8 mouse cellular contexts compared by ENCODE assay signal in genomic region chr17:66101380-66102330, GRCm38 (mm10). TPM values are rescaled to one million over a fixed set of nuclear protein-coding genes. Genes with fewer than 3 reads are reported as not detected.
DNase-seq lines count a peak whose midpoint lies in the region; ATAC-seq and TF ChIP-seq lines count a peak whose summit lies in the region.

Ndufv2 (minus strand) TSS chr17:66101559.

- H3K4me1 ChIP-seq in bone marrow, adult 2 months (ENCODE audit: control insufficient read depth, insufficient read depth, low read length) = peaks cover 1% of the 10 kb centered on the region; the same call in 1 of the 2 replicates
- peaks cover 13% of the 10 kb centered on the region for H3K4me1 ChIP-seq in embryonic facial prominence, embryonic 15.5 days
- H3K4me1 ChIP-seq in kidney, embryonic 14.5 days (ENCODE audit: control insufficient read depth, insufficient read depth, low read length) = peaks cover 11% of the 10 kb centered on the region
- peaks cover 15% of the 10 kb centered on the region for H3K4me1 ChIP-seq in limb, embryonic 15.5 days

- peak; percentile 99 for ATAC-seq in embryonic facial prominence, embryonic 15.5 days (ENCODE audit: insufficient number of reproducible peaks, low FRiP score, low TSS enrichment, low read depth)
- peak; percentile 100 for ATAC-seq in kidney, embryonic 14.5 days (ENCODE audit: low FRiP score, low TSS enrichment)
- peak; percentile 100 for ATAC-seq in limb, embryonic 15.5 days (ENCODE audit: insufficient number of reproducible peaks, low FRiP score, low TSS enrichment, low read depth)

- TF ChIP-seq POLR2A in bone marrow, adult 2 months (IDR thresholded peaks at IDR 0.05; ENCODE audit: borderline replicate concordance, control insufficient read depth, low read depth, low read length) = peak; percentile 79

- DNase-seq in A20 (ENCODE audit: low read depth, low spot score) = peak; percentile 98
- peak; percentile 92 to 93 for DNase-seq in heart, adult 9 months (ENCODE audit: low spot score in 2 of 2)
- DNase-seq in monocyte, adult 2 months (ENCODE audit: low read depth in 1 of 2, low spot score in 2 of 2) = peak; percentile 66 to 81
- DNase-seq in splenic B cell, adult 2 months (ENCODE audit: low read depth, low spot score) = peak; percentile 97

- H3K9ac ChIP-seq in embryonic facial prominence, embryonic 15.5 days = peak within 1 kb of the TSS; percentile 96
- H3K9ac ChIP-seq in kidney, embryonic 14.5 days (ENCODE audit: low read depth, low read length) = peak within 1 kb of the TSS; percentile 94
- peak within 1 kb of the TSS; percentile 95 for H3K9ac ChIP-seq in limb, embryonic 15.5 days

- under 1% methylated on average over 67 of the region's 67 CpGs for WGBS in bone marrow, adult 2 months
- under 1% methylated on average over 67 of the region's 67 CpGs for WGBS in embryonic facial prominence, embryonic 15.5 days
- 1% methylated on average over 67 of the region's 67 CpGs for WGBS in kidney, embryonic 14.5 days
- under 1% methylated on average over 62 of the region's 67 CpGs for WGBS in limb, embryonic 15.5 days

- no peaks in the 10 kb centered on the region for H3K27me3 ChIP-seq in embryonic facial prominence, embryonic 15.5 days
- no peaks in the 10 kb centered on the region for H3K27me3 ChIP-seq in kidney, embryonic 14.5 days (ENCODE audit: control insufficient read depth, insufficient read depth, low read length)
- no peaks in the 10 kb centered on the region for H3K27me3 ChIP-seq in limb, embryonic 15.5 days
- no peaks in the 10 kb centered on the region for H3K27me3 ChIP-seq in splenic B cell, adult 2 months (ENCODE audit: control insufficient read depth, insufficient read depth, low read length, poor library complexity, severe bottlenecking)

- peak within 1 kb of the TSS; percentile 96 for H3K27ac ChIP-seq in bone marrow, adult 2 months (ENCODE audit: control insufficient read depth, insufficient read depth, low read depth, low read length, poor library complexity)
- peak within 1 kb of the TSS; percentile 93 for H3K27ac ChIP-seq in embryonic facial prominence, embryonic 15.5 days (replicated peaks)
- peak within 1 kb of the TSS; percentile 91 for H3K27ac ChIP-seq in kidney, embryonic 14.5 days (ENCODE audit: low read depth, low read length)
- H3K27ac ChIP-seq in limb, embryonic 15.5 days = peak within 1 kb of the TSS; percentile 95

- H3K4me3 ChIP-seq in bone marrow, adult 2 months (replicated peaks; ENCODE audit: control insufficient read depth, low read depth, low read length) = peak within 1 kb of the TSS; percentile 94
- H3K4me3 ChIP-seq in embryonic facial prominence, embryonic 15.5 days (replicated peaks) = peak within 1 kb of the TSS; percentile 94
- H3K4me3 ChIP-seq in kidney, embryonic 14.5 days (ENCODE audit: low read length) = peak within 1 kb of the TSS; percentile 95
- H3K4me3 ChIP-seq in limb, embryonic 15.5 days = peak within 1 kb of the TSS; percentile 97

- 0 out of 2 replicates have a peak, but pooled peaks cover 5% of the 10 kb centered on the region for H3K36me3 ChIP-seq in embryonic facial prominence, embryonic 15.5 days
- no peaks in the 10 kb centered on the region for H3K36me3 ChIP-seq in kidney, embryonic 14.5 days (ENCODE audit: control insufficient read depth, insufficient read depth, low read length)
- H3K36me3 ChIP-seq in limb, embryonic 15.5 days = no peaks in the 10 kb centered on the region
- no peaks in the 10 kb centered on the region for H3K36me3 ChIP-seq in splenic B cell, adult 2 months (ENCODE audit: control insufficient read depth, insufficient read depth, low read length, poor library complexity, severe bottlenecking)

- TF ChIP-seq CTCF in bone marrow, adult 2 months (IDR thresholded peaks at IDR 0.05; ENCODE audit: control insufficient read depth, insufficient read depth, low read length) = peak; percentile 60

- H3K9me3 ChIP-seq in embryonic facial prominence, embryonic 15.5 days (replicated peaks) = no peaks in the 10 kb centered on the region
- H3K9me3 ChIP-seq in kidney, embryonic 14.5 days (ENCODE audit: control insufficient read depth, low read length) = no peaks in the 10 kb centered on the region
- no peaks in the 10 kb centered on the region for H3K9me3 ChIP-seq in limb, embryonic 15.5 days

- H3K4me2 ChIP-seq in embryonic facial prominence, embryonic 15.5 days (replicated peaks) = peak within 1 kb of the TSS; percentile 89
- peak within 1 kb of the TSS; percentile 91 for H3K4me2 ChIP-seq in kidney, embryonic 14.5 days (replicated peaks; ENCODE audit: low read depth, low read length)
- peak within 1 kb of the TSS; percentile 60 for H3K4me2 ChIP-seq in limb, embryonic 15.5 days

RNA-seq across cellular contexts. Expression of gene Ndufv2, which starts in this region (rescaled TPM):
- 92.9 and 164 TPM in 2 replicates for polyA plus RNA-seq in bone marrow, adult 2 months (2011; ENCODE audit: insufficient read depth, insufficient read length, low replicate concordance, missing spikeins)
- 278 and 302 TPM in 2 replicates for polyA plus RNA-seq in embryonic facial prominence, embryonic 15.5 days (2015; fragmentation: Nextera tagmentation; extraction: Ambion mirVana)
- 380 and 457 TPM in 2 replicates for polyA plus RNA-seq in kidney, embryonic 14.5 days (2014; fragmentation: Nextera tagmentation; extraction: Ambion mirVana)
- polyA plus RNA-seq in limb, embryonic 15.5 days (2015; fragmentation: Nextera tagmentation; extraction: Ambion mirVana) = 284 and 289 TPM in 2 replicates

Comparison
In these comparisons a context has a peak if more than half of its experiments do, and no peak if none do; other contexts are left out.
1. Peak in every context shown above with its lines: DNase-seq, ATAC-seq, H3K4me3 ChIP-seq and H3K27ac ChIP-seq.